In genomic region chr17:12991635-12992358, GRCm38 (mm10) we compare ENCODE assay signal across 7 mouse cellular contexts. TPM values are rescaled to one million over a fixed set of nuclear protein-coding genes. Genes with fewer than 3 reads are reported as not detected.
DNase-seq lines count a peak whose midpoint lies in the region; ATAC-seq and TF ChIP-seq lines count a peak whose summit lies in the region.

No protein-coding gene starts in this region.

- WGBS in embryonic facial prominence, embryonic 12.5 days: 1% methylated on average over 84 of the region's 84 CpGs
- under 1% methylated on average over 77 of the region's 84 CpGs for WGBS in kidney, adult 2 months
- under 1% methylated on average over 83 of the region's 84 CpGs for WGBS in limb, embryonic 12.5 days
- whole genome bisulfite sequencing in midbrain, embryonic 14.5 days: under 1% methylated on average over 76 of the region's 84 CpGs

- H3K9ac ChIP-seq in embryonic facial prominence, embryonic 12.5 days: peak overlapping the region; percentile 94
- H3K9ac ChIP-seq in limb, embryonic 12.5 days (replicated peaks): peak overlapping the region; percentile 99
- peak overlapping the region; percentile 99 for H3K9ac ChIP-seq in midbrain, embryonic 14.5 days (replicated peaks; ENCODE audit: low read length)

- peak overlapping the region; percentile 99 for H3K27ac ChIP-seq in embryonic facial prominence, embryonic 12.5 days
- peak overlapping the region; percentile 97 for H3K27ac ChIP-seq in kidney, adult 2 months (ENCODE audit: insufficient read depth, low read depth, low read length)
- peak overlapping the region; percentile 99 for H3K27ac ChIP-seq in limb, embryonic 12.5 days
- peak overlapping the region; percentile 99 for H3K27ac ChIP-seq in midbrain, embryonic 14.5 days (replicated peaks; ENCODE audit: low read depth, low read length)

- H3K4me1 ChIP-seq in embryonic facial prominence, embryonic 12.5 days: peaks cover 6% of the 10 kb centered on the region; the same call in 1 of the 2 replicates
- peaks cover 8% of the 10 kb centered on the region; the same call in 1 of the 2 replicates for H3K4me1 ChIP-seq in kidney, adult 2 months (ENCODE audit: control insufficient read depth, insufficient read depth, low read length)
- H3K4me1 ChIP-seq in limb, embryonic 12.5 days (replicated peaks): peaks cover 14% of the 10 kb centered on the region
- H3K4me1 ChIP-seq in midbrain, embryonic 14.5 days (ENCODE audit: control insufficient read depth, insufficient read depth, low read length): peaks cover 11% of the 10 kb centered on the region; the same call in 1 of the 2 replicates

- H3K4me2 ChIP-seq in embryonic facial prominence, embryonic 12.5 days (replicated peaks): peak overlapping the region; percentile 82
- peak overlapping the region; percentile 78 for H3K4me2 ChIP-seq in limb, embryonic 12.5 days
- peak overlapping the region; percentile 77 for H3K4me2 ChIP-seq in midbrain, embryonic 14.5 days (ENCODE audit: low read length)

- H3K36me3 ChIP-seq in embryonic facial prominence, embryonic 12.5 days: peaks cover 6% of the 10 kb centered on the region; the same call in 1 of the 2 replicates
- H3K36me3 ChIP-seq in kidney, adult 2 months (ENCODE audit: control insufficient read depth, insufficient read depth, low read length): no peaks in the 10 kb centered on the region
- H3K36me3 ChIP-seq in limb, embryonic 12.5 days: peaks cover 13% of the 10 kb centered on the region
- H3K36me3 ChIP-seq in midbrain, embryonic 14.5 days (ENCODE audit: control insufficient read depth, insufficient read depth, low read length): no peaks in the 10 kb centered on the region

- no peak for TF ChIP-seq POLR2A in kidney, adult 2 months (IDR thresholded peaks at IDR 0.05; ENCODE audit: low read depth, low read length)

- peak overlapping the region; percentile 93 for H3K4me3 ChIP-seq in embryonic facial prominence, embryonic 12.5 days
- H3K4me3 ChIP-seq in kidney, adult 2 months (ENCODE audit: insufficient read depth, low read depth, low read length): peak overlapping the region; percentile 78
- H3K4me3 ChIP-seq in limb, embryonic 12.5 days (replicated peaks): peak overlapping the region; percentile 96
- H3K4me3 ChIP-seq in midbrain, embryonic 14.5 days (replicated peaks; ENCODE audit: low read depth, low read length): peak overlapping the region; percentile 99

- H3K9me3 ChIP-seq in embryonic facial prominence, embryonic 12.5 days: no peaks in the 10 kb centered on the region
- no peaks in the 10 kb centered on the region for H3K9me3 ChIP-seq in limb, embryonic 12.5 days
- no peaks in the 10 kb centered on the region for H3K9me3 ChIP-seq in midbrain, embryonic 14.5 days (ENCODE audit: control insufficient read depth, low read length)

- H3K27me3 ChIP-seq in embryonic facial prominence, embryonic 12.5 days: no peaks in the 10 kb centered on the region
- H3K27me3 ChIP-seq in kidney, adult 2 months (replicated peaks; ENCODE audit: control insufficient read depth, insufficient read depth, low read length): no peaks in the 10 kb centered on the region
- H3K27me3 ChIP-seq in limb, embryonic 12.5 days: no peaks in the 10 kb centered on the region
- H3K27me3 ChIP-seq in midbrain, embryonic 14.5 days (ENCODE audit: control insufficient read depth, insufficient read depth, low read length): no peaks in the 10 kb centered on the region

- no peak for TF ChIP-seq CTCF in kidney, adult 2 months (conservative IDR thresholded peaks at IDR 0.05; ENCODE audit: insufficient read depth, insufficient read length, low read depth, low read length)

- peak; percentile 91 for DNase-seq in adrenal gland, postnatal 25 days
- peak; percentile 92 to 93 for DNase-seq in heart, adult 18-20 months
- peak; percentile 95 for DNase-seq in kidney, adult 2 months
- DNase-seq in midbrain, embryonic 14.5 days: peak; percentile 89
- DNase-seq in spleen, adult 12 weeks (ENCODE audit: low spot score): peak; percentile 87

- ATAC-seq in embryonic facial prominence, embryonic 12.5 days (ENCODE audit: insufficient number of reproducible peaks, insufficient read depth, low FRiP score, low TSS enrichment): peak; percentile 93
- peak; percentile 91 for ATAC-seq in limb, embryonic 12.5 days (ENCODE audit: insufficient number of reproducible peaks, insufficient read depth, low FRiP score, low TSS enrichment, low read depth)
- peak; percentile 91 for ATAC-seq in midbrain, embryonic 14.5 days (ENCODE audit: low FRiP score, low TSS enrichment)

RNA-seq across cellular contexts. Expression of gene Wtap, which starts 2.2 kb away (rescaled TPM):
- total RNA-seq in adrenal gland, postnatal 25 days (2021): 60.2 and 67.5 TPM in 2 replicates
- polyA plus RNA-seq in embryonic facial prominence, embryonic 12.5 days (2016; fragmentation: Nextera tagmentation; extraction: Ambion mirVana): 141 and 146 TPM in 2 replicates
- 10 to 100 TPM; 30.2 to 34.1 TPM for total RNA-seq in heart, adult 18-20 months (2021)
- 17.3 and 23.9 TPM in 2 replicates for polyA plus RNA-seq in kidney, adult 2 months (2012; rRNA removed)
- polyA plus RNA-seq in limb, embryonic 12.5 days (2016; fragmentation: Nextera tagmentation; extraction: Ambion mirVana): 131 and 152 TPM in 2 replicates
- 147 and 150 TPM in 2 replicates for polyA plus RNA-seq in midbrain, embryonic 14.5 days (2014; fragmentation: Nextera tagmentation; extraction: Ambion mirVana)

RNA-seq across cellular contexts. Expression of gene Sod2, which starts 14.8 kb away (rescaled TPM):
- total RNA-seq in adrenal gland, postnatal 25 days (2021): 333 and 383 TPM in 2 replicates
- 83.1 and 87.8 TPM in 2 replicates for polyA plus RNA-seq in embryonic facial prominence, embryonic 12.5 days (2016; fragmentation: Nextera tagmentation; extraction: Ambion mirVana)
- 1,000 to 10,000 TPM; 1,031 to 1,107 TPM for total RNA-seq in heart, adult 18-20 months (2021)
- polyA plus RNA-seq in kidney, adult 2 months (2012; rRNA removed): 731 and 1,146 TPM in 2 replicates
- polyA plus RNA-seq in limb, embryonic 12.5 days (2016; fragmentation: Nextera tagmentation; extraction: Ambion mirVana): 94.3 and 95.6 TPM in 2 replicates
- 144 and 152 TPM in 2 replicates for polyA plus RNA-seq in midbrain, embryonic 14.5 days (2014; fragmentation: Nextera tagmentation; extraction: Ambion mirVana)

RNA-seq across cellular contexts. Expression of gene Acat2, which starts 31.2 kb away (rescaled TPM):
- 122 and 138 TPM in 2 replicates for total RNA-seq in adrenal gland, postnatal 25 days (2021)
- polyA plus RNA-seq in embryonic facial prominence, embryonic 12.5 days (2016; fragmentation: Nextera tagmentation; extraction: Ambion mirVana): 280 and 284 TPM in 2 replicates
- 10 to 100 TPM in 1 of 2 experiments, 1 to 10 TPM in 1; 6.1 to 13.0 TPM for total RNA-seq in heart, adult 18-20 months (2021)
- 44.3 and 54.3 TPM in 2 replicates for polyA plus RNA-seq in kidney, adult 2 months (2012; rRNA removed)
- polyA plus RNA-seq in limb, embryonic 12.5 days (2016; fragmentation: Nextera tagmentation; extraction: Ambion mirVana): 285 and 287 TPM in 2 replicates
- polyA plus RNA-seq in midbrain, embryonic 14.5 days (2014; fragmentation: Nextera tagmentation; extraction: Ambion mirVana): 223 and 257 TPM in 2 replicates

RNA-seq across cellular contexts. Expression of gene Acat3, which starts 51.4 kb away (rescaled TPM):
- 2.0 and 3.1 TPM in 2 replicates for total RNA-seq in adrenal gland, postnatal 25 days (2021)
- 1.0 and 1.4 TPM in 2 replicates for polyA plus RNA-seq in embryonic facial prominence, embryonic 12.5 days (2016; fragmentation: Nextera tagmentation; extraction: Ambion mirVana)
- not detected for total RNA-seq in heart, adult 18-20 months (2021)
- 8.4 and 10.3 TPM in 2 replicates for polyA plus RNA-seq in kidney, adult 2 months (2012; rRNA removed)
- polyA plus RNA-seq in limb, embryonic 12.5 days (2016; fragmentation: Nextera tagmentation; extraction: Ambion mirVana): 0.53 and 1.6 TPM in 2 replicates
- polyA plus RNA-seq in midbrain, embryonic 14.5 days (2014; fragmentation: Nextera tagmentation; extraction: Ambion mirVana): 0.32 and 0.53 TPM in 2 replicates

Comparison
In these comparisons a context has a peak if more than half of its experiments do, and no peak if none do; other contexts are left out.
1. Peak in every context shown above with its lines: DNase-seq, ATAC-seq, H3K4me3 ChIP-seq and H3K27ac ChIP-seq.